Mouse (Mus musculus): ENCODE measurements around the gene Cwc22.

DNA sequence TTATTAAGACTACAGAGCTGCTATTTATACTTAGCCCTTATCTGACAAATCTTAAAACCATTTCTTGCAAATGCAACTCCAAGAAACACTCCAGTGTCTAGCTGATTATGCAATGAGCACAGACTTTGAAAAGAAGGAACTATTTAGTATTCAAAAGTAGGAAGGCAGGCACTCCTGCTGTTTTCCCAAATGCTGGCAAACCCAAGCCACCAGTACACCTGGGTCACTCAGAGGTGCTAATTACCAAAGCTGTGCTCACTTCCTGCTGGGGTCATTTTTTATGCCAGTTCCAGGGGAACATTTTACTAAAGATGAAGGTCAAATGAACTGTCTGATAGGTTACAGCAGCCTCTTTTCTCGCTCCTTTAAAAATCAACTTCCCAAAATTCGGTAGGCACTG is 28.2 kb downstream of the Cwc22 start:
- TF ChIP-seq CTCF (IDR thresholded peaks at IDR 0.05) = no peak
- no peak for TF ChIP-seq EP300 (IDR thresholded peaks at IDR 0.05)

Measured in lung, postnatal 0 days (tissue).